Mouse (Mus musculus) right cerebral cortex, postnatal 25 days (tissue): ENCODE data around the gene Exoc4.
A peak's percentile ranks its signal among the peaks of the same experiment; 100 is the strongest.

Experiments
- DNase-seq: peaks from one replicate; pipeline ENCODE4 v3.0.0; 2022

The Exoc4 gene

GRCm38 (mm10) chr6:33873000-33873399 is 624.1 kb downstream of the Exoc4 start:
- DNase-seq, result no peak

GRCm38 (mm10) chr6:33874291-33875014 is 625.6 kb downstream of the Exoc4 start:
- no peak for DNase-seq

DNA sequence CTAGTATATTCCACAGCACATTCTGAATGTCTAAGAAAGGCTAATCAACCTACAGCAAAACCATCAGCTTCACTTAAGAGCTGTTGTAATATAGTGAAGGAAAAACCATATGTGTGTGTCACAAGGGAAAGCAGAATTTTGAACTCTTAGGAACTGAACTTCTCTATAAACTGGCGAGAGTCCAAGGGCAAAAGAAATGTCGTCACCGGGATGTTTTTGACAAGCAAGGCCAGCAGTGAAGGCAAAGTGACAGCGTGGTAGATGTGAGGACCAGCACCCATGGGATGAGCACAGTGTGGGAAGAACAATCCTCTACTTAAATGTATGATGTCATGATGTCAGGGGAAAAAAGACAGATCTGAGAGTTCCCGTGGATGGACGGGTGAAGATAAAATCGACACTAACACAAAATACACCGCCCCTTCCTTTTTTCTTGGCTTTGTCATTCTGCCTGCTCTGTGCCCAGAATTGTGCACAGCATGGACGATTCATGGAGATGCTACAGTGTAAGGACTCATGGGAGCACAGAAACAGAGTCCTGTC is 635.3 kb downstream of the Exoc4 start:
- no peak for DNase-seq

DNA sequence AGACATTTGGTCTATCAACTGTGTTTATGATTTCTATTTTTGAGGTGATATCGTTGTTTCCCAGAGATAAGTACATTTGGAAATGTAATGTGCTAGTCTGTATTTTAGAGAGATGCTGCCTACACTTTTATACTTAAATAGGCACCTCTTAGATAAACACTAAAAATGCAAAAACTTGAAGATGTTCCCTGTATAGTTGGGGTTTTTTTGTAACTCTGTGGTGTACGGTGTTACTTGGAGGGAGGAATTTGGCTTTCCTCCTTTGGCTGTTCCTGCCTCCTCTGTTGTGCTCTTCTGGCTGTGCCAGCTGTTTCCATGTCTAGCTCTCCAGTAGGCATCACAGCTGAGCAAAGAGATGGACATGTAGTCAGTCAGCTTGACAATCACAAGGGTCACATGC is 638.1 kb downstream of the Exoc4 start:
- DNase-seq, result peak; percentile 32

DNA sequence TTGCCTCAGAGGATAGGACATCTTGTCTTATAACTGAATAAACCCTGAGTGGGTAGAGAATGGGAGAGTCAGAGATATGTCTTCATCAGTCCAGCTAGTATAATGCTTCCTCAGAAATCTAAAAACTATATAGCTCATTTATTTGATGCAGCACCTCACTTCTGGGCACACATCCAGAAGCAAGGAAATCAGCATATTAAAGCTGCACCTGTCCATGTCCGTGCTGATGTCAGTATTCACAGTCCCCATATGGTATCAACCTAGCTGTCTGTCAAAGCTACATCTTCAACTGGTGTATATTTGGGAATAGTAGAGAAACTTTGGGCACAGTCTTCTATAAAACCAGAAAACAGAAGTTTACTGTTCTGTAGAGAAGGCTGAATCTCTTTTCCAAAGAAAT is 642.0 kb downstream of the Exoc4 start:
- DNase-seq, result no peak

GRCm38 (mm10) chr6:33892142-33892541 is 643.3 kb downstream of the Exoc4 start:
- no peak for DNase-seq

DNA sequence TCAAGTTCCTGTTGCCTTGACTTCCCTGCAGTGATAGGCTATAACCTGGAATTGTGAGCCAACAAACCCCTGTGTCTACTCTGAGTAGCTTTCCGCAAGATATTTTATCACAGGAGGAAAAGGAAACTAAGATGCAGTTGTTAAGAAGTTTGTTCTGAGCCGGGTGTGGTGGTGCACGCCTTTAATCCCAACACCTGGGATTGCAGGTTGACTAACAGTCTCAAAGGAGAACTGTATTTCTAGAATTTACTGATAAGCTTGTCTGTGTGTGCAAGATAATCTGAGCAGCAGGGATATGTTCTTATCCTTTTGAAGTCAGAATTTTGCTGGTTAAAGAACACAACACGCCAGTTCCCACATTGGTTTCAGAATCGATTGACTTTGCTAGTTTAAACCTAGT is 651.1 kb downstream of the Exoc4 start:
- DNase-seq, result no peak

DNA sequence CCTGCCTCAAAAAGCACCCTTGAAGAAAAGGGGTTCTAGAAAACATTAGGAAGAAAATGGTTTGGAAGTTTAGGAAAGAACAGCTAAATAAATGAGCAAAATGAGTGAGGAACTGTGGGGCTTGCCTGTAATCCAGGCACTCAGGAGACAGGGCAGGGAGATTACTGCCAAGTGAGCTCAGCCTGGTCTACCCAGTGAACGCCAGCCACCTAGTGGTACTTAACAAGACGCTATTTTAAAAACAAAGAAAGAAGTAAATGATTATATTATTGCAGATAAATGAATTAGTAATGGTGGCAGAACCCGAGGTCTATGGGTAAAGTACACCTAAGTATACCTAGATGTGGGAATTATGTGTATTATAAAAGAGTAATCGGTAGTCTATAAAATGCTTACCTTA is 651.7 kb downstream of the Exoc4 start:
- no peak for DNase-seq

GRCm38 (mm10) chr6:33905099-33905498 is 656.2 kb downstream of the Exoc4 start:
- DNase-seq, result no peak

- no peak for DNase-seq
These were observed 661.8 kb downstream of the Exoc4 start for GRCm38 (mm10) chr6:33910671-33911070.

DNA sequence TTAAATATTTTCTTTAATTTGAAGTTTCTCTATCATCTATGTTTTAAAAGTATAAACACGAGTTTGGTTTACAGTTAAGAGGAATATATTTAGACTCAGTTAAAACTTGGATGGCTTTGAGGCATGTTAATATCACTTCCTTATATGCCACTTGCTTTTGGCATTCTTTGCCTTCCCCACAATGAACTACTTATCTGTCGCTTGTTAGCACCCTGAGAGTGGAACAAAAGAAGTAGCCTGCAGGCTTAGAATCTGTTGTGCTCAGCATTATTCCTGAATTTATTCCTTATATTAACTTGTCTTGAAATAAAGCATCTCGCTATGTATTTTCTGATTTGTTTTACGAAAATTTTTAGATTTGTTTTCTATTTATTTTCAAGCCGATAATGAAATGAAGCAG is 664.2 kb downstream of the Exoc4 start:
- no peak for DNase-seq

DNA sequence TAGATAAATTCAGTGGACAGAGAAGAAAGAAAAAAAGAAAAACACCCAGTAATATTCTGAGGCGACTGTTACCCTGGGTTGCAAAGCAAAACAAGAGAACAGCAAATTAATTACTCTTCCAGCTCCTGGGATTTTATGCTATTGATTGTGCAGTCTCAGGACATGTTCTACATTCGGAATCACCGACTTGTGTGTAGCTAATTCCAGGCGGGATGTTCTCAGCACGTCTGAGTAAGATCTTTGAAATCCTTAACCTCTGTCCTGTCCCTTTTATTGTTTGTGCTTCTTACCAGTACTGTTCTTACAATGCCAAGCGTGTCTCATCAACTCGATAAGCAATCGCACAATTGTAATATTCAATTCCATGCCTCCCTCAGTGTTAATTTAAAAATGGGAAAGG is 664.6 kb downstream of the Exoc4 start:
- no peak for DNase-seq

DNA sequence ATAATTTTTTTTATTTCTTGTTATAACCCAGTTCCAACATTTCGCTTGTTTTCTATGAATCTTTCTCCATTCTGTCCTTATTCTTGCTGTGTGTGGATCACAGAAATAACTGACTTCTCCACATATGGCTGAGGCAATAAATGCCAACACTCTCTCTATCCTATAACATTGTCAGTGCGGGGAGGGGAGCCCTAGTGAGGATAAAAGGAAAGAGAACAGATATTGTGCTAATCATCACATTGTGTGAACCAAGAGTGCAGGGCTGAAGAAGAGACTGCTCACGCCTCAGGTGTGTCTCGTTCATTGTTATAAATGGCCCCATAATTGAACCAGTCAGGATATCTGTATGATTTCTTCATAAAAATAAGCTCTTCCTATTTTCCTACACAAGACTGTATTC is 665.1 kb downstream of the Exoc4 start:
- DNase-seq, result no peak

- no peak for DNase-seq
These were observed 674.7 kb downstream of the Exoc4 start for GRCm38 (mm10) chr6:33923571-33923970.

DNA sequence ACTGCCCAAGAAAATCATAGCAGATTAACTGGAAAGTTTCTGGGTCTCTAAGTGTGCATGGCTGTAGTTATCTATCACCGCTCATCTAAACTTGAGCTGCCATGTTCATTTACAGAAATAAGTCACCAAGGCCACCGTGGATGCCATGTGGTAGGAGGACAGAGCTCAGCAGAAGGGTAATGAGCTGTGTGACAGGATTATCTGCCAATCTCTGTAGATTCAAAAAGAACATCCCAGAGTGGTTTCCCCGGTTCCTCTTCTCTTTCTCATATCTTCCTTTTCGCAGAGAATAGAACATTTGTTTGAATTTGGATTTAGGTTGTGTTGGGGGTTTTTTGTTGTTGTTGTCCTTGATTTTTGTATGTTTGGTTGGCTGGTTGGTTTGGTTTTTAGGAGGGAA is 676.0 kb downstream of the Exoc4 start:
- DNase-seq, result no peak

DNA sequence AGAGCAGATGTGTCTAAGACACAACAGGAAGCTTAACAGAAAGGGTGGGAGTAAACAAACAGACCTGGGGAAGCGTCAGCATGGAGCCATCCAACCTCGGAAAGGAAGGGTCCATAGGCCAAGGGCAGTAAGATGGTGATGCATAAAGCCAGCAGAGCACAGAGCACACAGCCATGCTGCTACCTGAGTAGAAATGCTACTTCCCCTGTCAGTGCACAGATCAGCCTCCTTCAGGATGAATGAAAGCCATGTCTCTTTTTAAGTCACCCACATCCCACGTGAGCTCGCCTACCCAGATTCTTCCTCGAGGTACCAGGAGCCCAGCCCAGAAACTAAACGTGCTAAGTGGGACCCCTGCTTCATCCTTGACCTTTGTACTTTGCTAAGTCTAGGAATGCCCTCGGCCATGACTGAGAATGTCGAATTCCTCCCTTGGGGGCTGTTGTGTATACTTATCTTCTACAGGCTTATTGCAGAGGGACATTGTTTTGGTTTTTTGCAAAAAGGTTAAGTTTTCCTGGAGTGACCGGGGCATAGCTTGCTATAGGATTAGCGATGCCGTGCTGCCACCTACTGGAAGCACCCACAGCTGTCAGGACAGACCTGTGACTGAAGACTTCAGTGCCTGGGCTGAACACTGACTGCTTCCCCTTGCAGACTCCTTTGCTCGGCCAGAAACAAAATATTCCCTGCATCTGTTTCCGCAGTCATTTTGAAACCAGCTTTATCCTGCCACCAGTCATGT is 680.6 kb downstream of the Exoc4 start:
- peak; percentile 77 for DNase-seq

GRCm38 (mm10) chr6:33930087-33930945 is 681.4 kb downstream of the Exoc4 start:
- DNase-seq, result no peak

DNA sequence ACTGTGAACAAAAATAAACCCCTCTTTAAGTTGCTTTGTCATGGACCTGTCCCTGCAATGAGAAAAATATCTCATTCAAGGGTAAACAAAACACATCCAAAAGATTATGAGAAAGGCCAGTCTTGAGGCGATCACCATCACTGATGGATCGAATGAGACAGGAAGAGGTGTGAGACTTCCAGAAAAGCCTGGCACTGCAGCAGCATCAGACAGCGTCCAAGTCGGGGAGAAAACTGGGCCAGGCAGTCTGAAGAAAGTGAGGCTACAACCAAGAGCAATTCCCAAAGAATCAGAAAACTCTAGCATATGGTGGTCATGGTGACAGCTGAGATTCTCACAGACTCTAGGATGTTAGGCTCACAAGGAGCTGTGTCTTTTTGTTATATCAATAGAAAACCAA is 689.0 kb downstream of the Exoc4 start:
- no peak for DNase-seq

DNA sequence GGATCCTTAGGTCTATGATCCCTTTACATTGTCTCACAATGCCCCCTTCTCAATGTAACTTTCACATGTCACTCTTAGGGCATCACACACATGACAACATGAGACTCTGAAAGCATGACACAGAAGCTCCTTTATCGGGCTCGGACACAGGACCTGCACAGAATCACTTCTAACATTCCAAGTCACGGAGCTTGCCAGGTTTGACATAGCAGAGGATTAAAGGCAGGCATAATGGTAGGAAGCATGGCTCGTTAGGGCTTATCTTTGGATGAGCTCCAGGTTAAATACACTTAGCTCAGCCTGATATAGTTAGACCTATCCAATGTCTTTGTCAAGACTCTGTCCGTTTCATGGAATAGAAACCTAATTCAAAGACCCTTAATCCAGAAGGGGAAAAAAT is 690.3 kb downstream of the Exoc4 start:
- DNase-seq, result no peak

GRCm38 (mm10) chr6:33946911-33947489 is 698.1 kb downstream of the Exoc4 start:
- DNase-seq, result no peak

DNA sequence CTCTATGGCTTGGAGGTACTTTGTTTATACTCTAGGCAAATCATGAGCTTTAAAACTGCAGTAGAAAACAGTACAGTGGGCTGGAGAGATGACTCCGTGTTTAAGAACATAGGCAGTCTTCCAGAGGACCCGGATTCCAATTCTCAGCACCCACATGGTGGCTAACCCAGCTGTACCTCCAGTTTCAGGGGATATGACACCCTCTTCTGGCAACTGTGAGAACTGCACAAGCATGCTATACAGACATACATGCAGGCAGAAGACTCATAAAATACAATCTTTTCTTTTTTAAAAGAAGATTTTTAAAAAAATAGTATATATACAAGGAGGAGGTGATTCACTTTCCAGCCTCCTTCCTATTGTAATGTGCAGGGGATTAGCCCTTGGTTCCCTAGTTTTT is 701.2 kb downstream of the Exoc4 start:
- DNase-seq, result no peak

DNA sequence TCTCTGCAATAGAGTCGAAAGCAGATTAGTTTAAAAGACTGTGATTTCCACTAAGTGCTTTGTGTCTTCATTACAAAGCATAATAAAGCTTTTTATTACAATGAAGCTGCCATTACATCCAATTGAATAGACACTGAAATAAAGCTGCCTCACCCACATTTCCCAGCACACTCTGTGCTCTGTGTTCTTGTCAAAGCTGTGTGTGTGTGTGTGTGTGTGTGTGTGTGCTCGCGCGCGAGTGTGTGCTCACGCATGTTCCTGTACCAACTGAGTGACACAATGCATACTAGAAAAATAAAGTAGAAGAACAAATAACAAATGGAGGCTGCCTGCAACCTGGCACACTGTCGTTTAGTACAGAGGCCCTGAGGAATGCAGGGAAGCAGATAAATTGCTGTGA is 706.6 kb downstream of the Exoc4 start:
- DNase-seq, result no peak

GRCm38 (mm10) chr6:33958281-33958680 is 709.4 kb downstream of the Exoc4 start:
- no peak for DNase-seq
